Mouse (Mus musculus) megakaryocyte, embryonic 14.5 days (primary cell): ENCODE measurements around the gene Ints14.

Source experiments
- FLI1 ChIP-seq: IDR thresholded peaks from 2 replicates; pipeline ENCODE4 v1.6.1; 2012; ENCODE audit warnings: low read length, inconsistent platforms, mixed read lengths
- GATA1 ChIP-seq: IDR thresholded peaks from 3 replicates; pipeline ENCODE4 v1.6.1; 2012; ENCODE audit warnings: mixed read lengths, low read length, inconsistent platforms, borderline replicate concordance

- TF ChIP-seq FLI1 (no peak), GATA1 (no peak)
These were observed 34.3 kb upstream of the Ints14 start for GRCm38 (mm10) chr9:64926201-64926991.
